Mouse (Mus musculus): ENCODE measurements around the gene Ctdnep1.

The Ctdnep1 gene

GRCm38 (mm10) chr11:69981141-69981762, at the start of gene Ctdnep1:
TSS of gene Ctdnep1 (plus strand) at chr11:69981156.
- no peak for DNase-seq (ENCODE audit: low spot score)

GRCm38 (mm10) chr11:69931769-69932168, 49.2 kb upstream of the Ctdnep1 start:
- no peak for DNase-seq (ENCODE audit: low spot score)

GRCm38 (mm10) chr11:69932254-69932653, 48.7 kb upstream of the Ctdnep1 start:
- DNase-seq (ENCODE audit: low spot score), result no peak

GRCm38 (mm10) chr11:69933066-69933465, 47.9 kb upstream of the Ctdnep1 start:
- no peak for DNase-seq (ENCODE audit: low spot score)

- DNase-seq (ENCODE audit: low spot score), result peak; percentile 98
Observed at GRCm38 (mm10) chr11:69934169-69934568, 46.8 kb upstream of the Ctdnep1 start.

GRCm38 (mm10) chr11:69934681-69935080, 46.3 kb upstream of the Ctdnep1 start:
- no peak for DNase-seq (ENCODE audit: low spot score)

- DNase-seq (ENCODE audit: low spot score), result peak; percentile 77
Observed at GRCm38 (mm10) chr11:69935137-69935879, 45.6 kb upstream of the Ctdnep1 start, which contains the start of gene Ybx2. TSS of gene Ybx2 (plus strand) at chr11:69935796.

- DNase-seq (ENCODE audit: low spot score), result no peak
Observed at GRCm38 (mm10) chr11:69936156-69936555, 44.8 kb upstream of the Ctdnep1 start.

GRCm38 (mm10) chr11:69936714-69937347, 44.1 kb upstream of the Ctdnep1 start:
- DNase-seq (ENCODE audit: low spot score), result no peak

- DNase-seq (ENCODE audit: low spot score), result no peak
Observed at GRCm38 (mm10) chr11:69937385-69937784, 43.6 kb upstream of the Ctdnep1 start.

GRCm38 (mm10) chr11:69937834-69938233, 43.1 kb upstream of the Ctdnep1 start:
- no peak for DNase-seq (ENCODE audit: low spot score)

- no peak for DNase-seq (ENCODE audit: low spot score)
Observed at GRCm38 (mm10) chr11:69938401-69938979, 42.5 kb upstream of the Ctdnep1 start.

GRCm38 (mm10) chr11:69939181-69939580, 41.8 kb upstream of the Ctdnep1 start:
- DNase-seq (ENCODE audit: low spot score), result no peak

GRCm38 (mm10) chr11:69939731-69940130, 41.2 kb upstream of the Ctdnep1 start:
- DNase-seq (ENCODE audit: low spot score), result no peak

GRCm38 (mm10) chr11:69940962-69941361, 40.0 kb upstream of the Ctdnep1 start:
- no peak for DNase-seq (ENCODE audit: low spot score)

- no peak for DNase-seq (ENCODE audit: low spot score)
Observed at GRCm38 (mm10) chr11:69945216-69945615, 35.7 kb upstream of the Ctdnep1 start.

- DNase-seq (ENCODE audit: low spot score), result no peak
Observed at GRCm38 (mm10) chr11:69945997-69946891, 34.7 kb upstream of the Ctdnep1 start.

GRCm38 (mm10) chr11:69947337-69948065, 33.5 kb upstream of the Ctdnep1 start:
- DNase-seq (ENCODE audit: low spot score), result no peak

- peak; percentile 84 for DNase-seq (ENCODE audit: low spot score)
Observed at GRCm38 (mm10) chr11:69948066-69948762, 32.7 kb upstream of the Ctdnep1 start, which contains the start of gene Slc2a4. TSS of gene Slc2a4 (minus strand) at chr11:69948188.

- DNase-seq (ENCODE audit: low spot score), result peak; percentile 78
Observed at GRCm38 (mm10) chr11:69948763-69949150, 32.2 kb upstream of the Ctdnep1 start.

Data from urinary bladder, postnatal 25 days (tissue).